Mouse (Mus musculus): ENCODE data around the gene Tm9sf4.

The Tm9sf4 gene

DNA sequence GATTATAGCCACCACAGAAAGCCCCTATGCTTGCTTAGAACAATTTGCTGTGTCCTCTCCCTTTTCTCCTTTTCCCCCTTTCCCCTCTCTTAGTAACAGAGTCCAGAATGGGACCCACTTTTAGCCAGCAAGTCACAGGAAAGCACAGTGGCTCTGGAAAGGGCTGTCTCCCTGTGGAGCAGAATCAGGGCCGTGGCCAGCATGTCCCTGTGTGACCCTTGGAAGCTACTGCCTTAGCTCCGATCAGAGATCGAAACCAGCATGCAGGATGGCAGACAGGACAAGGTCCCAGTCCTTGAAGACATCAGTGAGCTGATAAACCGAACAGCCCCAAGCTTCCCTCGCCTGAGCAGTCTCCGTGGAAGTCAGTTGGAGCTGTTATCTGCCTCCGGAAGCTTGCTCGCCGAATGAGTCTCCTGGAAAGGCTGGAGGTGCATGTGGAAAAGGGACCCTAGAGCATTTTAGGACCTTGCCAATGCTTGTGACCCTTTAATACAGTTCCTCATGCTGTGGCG, 56.8 kb downstream of the Tm9sf4 start:
- DNase-seq (ENCODE audit: low spot score in 2 of 2): no peak

DNA sequence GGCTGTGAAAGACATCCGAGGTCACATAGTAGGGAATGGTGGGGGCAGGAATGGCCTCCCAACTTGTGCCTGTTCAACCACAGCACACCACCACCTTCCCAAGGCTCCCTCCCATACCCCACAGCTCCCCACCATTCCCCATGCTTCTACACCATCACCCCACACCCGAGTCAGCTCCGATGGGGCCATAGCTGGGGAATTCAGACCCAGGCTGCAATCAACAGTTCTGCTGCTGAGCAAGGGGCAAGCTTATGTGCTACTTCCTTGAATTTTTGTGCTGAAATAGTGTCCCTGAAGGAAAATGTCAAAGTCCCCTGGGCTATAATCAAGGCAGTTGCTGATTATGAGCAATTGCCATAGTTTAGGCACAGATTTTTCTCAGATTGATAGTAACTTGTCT, 57.4 kb downstream of the Tm9sf4 start:
- DNase-seq (ENCODE audit: low spot score in 2 of 2): no peak

DNA sequence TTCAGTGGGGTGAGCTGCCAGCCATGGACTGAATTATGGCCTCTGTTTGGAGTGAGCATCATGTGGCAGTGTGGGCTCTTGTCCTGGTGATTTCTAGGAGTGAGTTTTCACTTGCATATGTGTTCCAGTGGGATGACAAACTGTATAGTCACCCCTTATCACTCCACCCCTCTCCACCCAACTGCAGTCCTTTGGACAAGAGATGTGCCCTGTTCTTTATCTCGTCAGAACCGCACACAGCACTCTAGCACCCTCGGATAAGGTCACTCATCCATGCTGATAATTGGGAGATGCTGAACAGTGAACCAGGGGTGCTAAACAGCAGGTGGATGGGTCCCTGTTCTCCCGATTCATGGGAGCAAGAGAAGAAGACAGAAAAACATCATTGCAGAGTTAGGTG, 60.5 kb downstream of the Tm9sf4 start:
- no peak for DNase-seq (ENCODE audit: low spot score in 2 of 2)

DNA sequence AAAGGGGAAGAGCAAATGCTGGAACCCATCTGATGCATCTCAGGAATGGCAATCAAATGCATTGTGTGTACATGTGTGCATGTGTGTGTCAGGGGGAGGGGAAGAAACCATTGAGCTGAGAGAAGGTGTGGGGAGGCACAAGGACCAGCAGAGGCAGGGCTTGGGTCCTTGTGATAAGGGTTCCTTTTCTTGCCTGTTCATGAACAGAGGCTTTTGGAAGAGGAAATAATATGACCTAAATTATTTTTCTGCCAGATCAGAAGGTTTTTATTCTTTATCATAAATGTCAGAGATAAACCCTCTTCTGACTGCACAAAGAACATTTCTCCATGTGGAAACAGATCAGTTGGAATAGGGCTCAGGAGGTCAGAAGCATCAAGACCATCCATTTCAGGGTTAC, 61.0 kb downstream of the Tm9sf4 start:
- DNase-seq (ENCODE audit: low spot score in 2 of 2): no peak

DNA sequence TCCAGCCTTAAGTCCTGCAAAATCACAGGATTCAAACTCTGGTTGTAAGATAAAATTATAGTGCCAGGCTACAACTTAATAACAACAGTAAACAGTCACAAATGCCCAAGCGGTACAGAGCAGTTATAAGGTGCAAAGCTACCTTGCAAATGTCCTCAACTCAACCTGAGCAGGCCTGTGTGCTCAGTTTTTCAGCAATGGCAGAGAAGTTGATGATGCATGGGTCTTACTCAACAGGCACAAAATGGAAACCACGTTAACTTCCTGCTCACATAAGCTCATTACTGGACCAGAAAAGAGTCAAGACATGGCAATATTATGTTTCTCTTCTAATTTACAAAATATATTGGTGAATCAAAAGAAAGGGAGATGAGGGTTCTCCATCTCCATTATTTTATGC, 61.5 kb downstream of the Tm9sf4 start:
- DNase-seq (ENCODE audit: low spot score in 2 of 2): no peak

DNA sequence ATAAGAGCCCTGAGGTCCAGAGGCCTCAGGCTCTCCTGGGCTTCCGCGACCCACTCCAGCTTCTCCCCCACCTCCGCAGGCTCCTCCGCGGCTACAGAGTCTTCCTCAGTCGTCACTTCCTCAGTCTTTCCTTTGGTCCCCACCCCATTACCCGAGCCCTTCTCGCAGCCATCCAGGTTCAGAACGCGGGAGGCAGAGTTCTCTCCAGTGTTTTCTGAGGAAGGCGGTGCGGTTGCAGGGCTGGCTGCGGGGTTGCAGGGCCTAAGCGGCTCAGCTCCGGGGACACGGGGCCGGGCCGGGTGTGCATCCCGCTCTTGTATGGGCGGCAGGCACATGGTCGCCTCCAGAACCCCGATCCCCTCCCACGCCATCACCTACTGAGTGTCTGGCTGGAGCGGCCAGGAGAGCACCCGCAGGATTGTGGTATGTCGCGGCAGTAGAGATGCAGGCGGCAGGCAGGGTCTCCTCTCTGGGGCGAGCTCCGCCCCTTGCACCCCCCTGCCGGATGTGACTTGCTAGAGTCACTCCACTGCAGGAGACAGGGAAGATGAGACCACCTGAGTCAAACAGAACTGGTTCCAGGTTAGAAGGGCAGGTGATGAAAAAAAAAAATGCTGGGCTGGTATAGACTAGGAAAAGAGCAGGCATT, 64.0 kb downstream of the Tm9sf4 start, which contains the start of gene Tspyl3:
Gene Tspyl3 (minus strand): TSS at position 496 of the 649 bp plus-strand sequence.
- peak; percentile 37 for DNase-seq (ENCODE audit: low spot score in 2 of 2)

DNA sequence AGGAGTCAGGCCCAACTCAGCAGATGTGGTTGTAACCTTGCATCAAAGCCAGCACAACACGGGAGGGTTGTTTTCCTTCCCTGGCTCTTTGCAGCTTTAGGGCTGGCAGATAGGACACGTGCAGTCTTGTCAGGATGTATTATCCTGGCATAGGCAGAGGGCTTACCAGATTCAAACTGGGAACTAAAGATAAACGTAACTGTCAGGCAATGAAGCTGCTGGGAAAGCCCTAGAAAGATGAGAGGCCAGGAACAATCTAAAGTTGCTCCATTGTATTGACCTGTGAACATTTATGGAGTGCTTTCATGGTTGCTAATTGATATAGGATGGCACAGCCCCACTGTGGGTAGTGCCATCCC, 64.5 kb downstream of the Tm9sf4 start:
- no peak for DNase-seq (ENCODE audit: low spot score in 2 of 2)

DNA sequence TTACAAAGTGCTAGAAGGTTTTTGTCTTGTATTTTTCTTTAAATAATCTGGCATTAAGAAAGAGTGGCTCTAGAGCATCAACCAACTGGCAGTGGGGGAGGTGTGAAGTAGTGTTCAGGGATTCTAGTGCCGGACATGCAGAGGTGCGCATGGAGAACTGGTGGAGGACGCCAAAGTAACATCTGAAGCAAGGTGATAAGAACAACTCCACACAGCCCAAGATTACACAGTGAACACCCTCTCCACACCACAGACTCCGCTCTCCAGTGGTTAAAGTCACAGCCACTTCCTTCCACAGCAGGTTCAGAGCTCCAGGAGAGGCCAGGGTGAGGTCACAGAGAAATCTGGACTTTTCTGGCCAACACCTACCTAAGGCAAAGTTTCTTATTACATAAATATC, 66.9 kb downstream of the Tm9sf4 start:
- no peak for DNase-seq (ENCODE audit: low spot score in 2 of 2)

DNA sequence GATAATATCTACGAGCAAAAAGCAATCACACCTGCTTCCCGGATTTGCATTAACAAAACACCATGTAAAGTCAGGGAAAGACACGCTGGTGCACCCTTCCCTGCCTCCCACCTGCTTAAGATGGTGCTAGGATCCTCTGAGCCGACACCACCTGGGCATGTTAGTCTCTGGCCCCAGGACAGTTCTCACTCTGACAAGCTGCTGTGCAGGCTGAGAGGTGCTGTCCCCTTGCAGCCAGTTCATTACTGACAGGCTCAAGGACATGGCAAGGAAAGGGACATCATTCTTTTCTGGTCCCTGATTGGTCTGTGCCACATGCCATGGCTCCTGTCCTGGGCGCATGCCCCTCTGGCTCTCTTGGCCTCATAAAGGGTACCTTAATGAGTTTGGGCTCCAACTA, 67.4 kb downstream of the Tm9sf4 start:
- DNase-seq (ENCODE audit: low spot score in 2 of 2): no peak

DNA sequence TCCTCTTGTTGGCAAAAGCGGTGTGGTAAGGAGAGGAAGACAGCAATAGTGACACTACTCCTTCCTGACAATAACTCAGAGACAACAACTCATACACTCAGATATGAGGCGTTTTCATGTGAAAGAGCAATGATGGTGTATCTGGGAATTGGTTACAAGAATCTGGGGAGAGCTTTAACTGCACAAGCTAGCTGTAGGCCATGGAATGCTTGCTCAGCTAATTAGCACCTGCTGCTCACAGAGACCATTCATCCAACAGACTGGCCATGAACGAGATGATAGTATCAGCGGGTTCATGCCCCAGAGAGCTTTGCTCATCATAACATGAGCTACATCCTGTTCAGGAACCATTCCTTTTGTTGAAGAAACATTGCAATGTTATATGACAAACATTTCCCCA, 76.1 kb downstream of the Tm9sf4 start:
- no peak for DNase-seq (ENCODE audit: low spot score in 2 of 2)

DNA sequence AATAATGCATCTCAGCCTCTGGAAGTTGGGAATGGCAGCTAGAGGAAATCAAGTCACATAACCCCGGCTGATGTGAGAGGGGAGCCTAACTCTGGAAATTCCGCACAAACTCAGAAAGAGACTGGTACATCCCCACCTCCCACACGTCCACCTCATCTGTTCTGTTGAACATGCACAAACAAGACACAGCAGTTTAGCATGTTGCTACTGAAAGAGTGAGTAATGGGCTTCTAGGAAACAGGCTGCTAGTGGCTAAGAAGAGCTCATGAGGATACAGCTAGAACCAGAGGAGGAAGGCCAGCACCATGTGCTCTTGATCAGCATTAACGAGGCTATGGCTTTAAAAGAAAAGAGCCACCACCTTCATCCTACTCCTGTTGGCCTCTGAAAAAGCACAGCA, 76.8 kb downstream of the Tm9sf4 start:
- no peak for DNase-seq (ENCODE audit: low spot score in 2 of 2)

DNA sequence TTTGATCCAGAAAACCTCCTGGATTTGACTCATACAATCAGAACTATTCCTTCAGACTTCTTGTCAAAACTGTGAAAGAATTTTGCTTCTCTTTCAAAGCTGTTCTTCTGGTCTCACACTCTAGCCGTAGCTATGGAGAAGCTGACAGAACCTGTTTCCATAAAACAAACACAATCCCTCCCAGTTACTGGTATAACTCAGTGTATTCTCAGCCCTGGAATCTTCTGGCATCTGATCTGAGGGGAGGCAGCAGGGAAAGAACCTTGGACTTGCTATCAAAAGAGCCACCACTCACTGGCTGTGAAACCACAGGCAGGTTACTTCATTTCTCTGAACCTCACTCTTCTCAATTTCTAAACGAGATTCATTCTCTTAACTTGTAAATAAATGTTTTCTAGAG, 77.3 kb downstream of the Tm9sf4 start:
- no peak for DNase-seq (ENCODE audit: low spot score in 2 of 2)

DNA sequence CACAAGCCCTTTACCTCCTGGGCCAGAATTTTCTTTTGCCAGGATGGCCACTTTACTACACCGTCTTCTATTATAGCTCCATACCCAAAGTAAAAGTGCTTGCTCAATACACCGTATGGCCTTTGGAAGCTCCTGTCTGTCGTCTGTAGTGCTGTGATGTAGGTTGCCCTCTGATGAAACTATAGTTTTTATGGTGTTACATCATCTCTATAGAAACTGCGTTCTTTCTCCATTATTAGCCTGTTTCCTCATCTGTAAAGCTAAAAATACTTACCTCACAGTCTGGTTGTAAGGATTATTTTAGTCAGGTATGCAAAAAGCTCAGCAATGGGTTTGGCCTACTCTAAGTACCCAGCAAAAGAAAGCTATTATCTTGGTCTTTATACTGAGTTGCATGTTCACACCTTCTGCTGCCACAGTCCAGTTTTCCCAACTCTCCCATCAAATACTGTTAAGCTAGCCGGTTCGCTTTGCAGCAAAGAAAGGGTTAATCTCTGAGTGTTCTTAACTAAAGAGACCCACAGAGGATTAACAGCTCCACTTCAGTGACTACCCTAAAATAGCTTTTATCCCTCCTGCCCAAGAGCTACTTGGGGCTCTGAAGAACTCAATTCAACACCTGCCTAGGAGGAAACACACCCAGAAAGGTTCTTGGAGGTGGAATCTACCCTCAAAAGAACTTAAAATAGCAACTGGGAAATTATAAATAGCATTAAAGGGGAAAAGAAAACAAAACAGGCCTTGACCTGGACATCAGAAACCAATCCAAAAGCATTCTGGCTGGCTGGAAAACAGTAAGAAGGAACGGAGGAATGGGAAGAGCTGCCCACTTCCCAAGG, 78.1 kb downstream of the Tm9sf4 start:
- no peak for DNase-seq (ENCODE audit: low spot score in 2 of 2)

DNA sequence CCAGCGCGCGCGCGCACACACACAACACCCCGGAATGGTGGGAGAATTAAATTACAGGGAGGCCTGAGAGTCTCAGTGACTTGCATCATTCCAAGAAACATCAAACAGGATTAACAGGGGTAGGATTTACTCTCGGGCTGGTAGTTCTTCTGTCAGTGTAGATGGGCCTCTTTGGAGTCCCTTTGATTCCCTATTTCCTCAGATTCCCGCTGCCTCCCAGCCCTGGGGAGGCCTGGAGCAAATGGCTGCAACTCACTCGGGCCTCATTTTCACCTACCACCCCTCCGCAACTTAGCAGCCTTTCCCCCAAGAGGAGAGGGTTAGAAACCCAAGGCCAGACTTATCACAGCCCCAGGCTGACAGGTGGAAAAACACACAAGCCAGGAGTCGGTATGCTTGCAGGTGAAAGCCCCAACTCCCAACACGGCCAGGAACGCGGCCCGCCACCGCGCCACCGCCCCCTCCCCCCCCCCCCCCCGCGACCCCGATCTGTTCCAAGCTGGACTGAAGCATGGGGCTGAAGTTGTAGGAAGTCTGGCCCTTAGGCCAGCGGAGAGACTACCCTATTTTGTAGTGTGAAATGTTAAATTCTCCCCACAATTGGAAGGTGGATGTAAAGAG, 78.9 kb downstream of the Tm9sf4 start:
- no peak for DNase-seq (ENCODE audit: low spot score in 2 of 2)

DNA sequence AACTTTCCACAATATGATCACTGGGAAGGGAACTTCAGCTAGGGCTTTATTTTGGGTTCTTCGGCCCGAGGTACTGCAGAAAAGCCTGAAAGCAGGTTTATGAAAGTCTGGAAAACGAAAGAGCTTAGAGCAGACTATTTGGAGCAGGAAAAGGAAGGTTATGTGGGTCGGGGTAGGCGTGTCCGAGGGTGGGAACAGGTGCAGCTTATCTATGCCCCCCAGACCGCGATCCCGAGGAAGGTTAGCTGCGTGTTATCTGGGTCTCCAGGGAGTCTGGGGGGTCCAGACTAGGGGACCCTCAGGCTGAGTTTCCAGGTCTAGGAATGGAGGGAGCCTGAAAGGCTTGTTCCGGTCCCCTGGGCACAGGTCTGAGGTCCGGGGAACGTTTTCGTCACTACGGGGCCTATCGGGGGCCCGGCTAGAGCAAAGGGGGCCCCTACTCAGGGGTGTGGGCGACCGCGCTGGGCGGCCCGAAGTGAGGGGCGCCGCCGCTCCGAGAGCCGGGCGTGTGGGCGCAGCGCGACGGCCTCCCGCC, 79.7 kb downstream of the Tm9sf4 start:
- DNase-seq (ENCODE audit: low spot score in 2 of 2): no peak

DNA sequence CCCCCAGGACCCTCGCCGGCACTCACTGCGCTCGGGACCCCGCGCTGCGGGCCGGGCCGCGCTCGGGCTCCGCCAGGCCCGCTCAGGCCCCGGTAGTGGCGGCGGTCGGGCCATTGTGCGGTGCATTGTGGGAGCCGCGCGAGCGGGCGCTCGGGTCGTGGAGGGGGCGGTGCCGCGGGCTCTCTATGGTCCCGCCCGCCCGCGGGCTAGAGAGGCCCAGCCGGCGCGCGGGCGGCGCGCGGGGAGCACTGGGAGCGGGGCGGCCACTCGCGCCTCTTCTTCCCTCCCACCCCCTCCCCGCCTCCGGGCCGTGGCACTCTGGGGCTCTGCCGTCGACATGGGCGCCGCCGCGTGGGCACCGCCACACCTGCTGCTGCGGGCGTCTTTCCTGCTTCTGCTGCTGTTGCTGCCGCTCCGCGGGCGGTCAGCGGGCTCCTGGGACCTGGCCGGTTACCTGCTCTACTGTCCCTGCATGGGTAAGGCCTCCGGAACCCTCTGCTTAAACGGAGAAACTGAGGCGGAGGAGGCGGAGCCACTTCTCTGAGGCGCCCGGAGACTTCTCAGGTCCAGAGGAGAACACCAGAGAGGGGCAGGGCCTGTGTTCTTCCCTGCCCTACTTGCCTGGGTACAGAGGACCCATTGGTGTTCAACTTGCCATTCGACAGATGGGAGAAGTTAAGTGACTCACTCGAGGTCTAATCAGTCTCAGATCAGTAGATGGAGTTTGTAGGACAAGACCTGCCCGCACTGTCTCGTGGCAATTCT, 80.3 kb downstream of the Tm9sf4 start, which contains the start of the genes Plagl2 and Pofut1:
Gene Plagl2 (minus strand): TSS at position 177 of the 765 bp plus-strand sequence.
Gene Pofut1 (plus strand): TSS at position 284 of the 765 bp plus-strand sequence.
- peak; percentile 57 to 77 for DNase-seq (ENCODE audit: low spot score in 2 of 2)

DNA sequence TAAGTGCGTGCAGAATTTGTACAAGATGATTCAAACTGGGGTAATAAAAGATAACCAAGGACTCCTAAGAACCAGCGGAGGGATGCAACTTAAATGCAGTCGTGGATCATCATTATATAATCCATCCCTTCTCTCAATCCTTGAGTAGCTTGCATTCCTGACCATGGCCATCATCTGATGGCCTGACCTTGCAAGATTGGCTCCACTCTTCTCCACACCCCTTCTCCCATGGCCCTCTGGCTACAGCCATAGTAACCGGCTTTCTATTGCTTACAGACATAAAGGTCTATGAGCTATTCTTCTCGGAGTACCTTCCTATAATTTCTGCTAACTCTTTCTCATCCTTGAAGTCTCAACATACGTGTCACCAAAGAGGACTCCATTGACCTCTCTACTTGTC, 81.1 kb downstream of the Tm9sf4 start:
- no peak for DNase-seq (ENCODE audit: low spot score in 2 of 2)

DNA sequence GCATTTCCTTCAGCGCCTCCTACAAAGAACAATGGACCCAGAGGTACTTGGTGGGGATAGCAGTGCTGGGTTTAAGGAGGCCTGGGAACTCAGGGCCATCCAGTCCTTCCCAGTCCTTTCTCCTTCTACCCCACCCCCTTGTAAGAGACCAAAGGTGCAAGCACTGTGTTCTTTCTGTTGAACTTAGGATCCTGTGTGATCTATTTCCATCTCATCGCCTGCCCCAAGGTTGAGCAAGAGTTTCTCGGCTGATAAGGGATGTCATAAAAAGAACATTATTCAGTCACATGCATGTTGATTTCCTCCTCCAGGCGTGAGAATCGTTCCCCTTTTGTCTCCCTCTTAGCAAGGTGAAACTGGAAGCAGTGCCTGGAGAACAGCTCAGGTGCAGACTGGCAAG, 88.6 kb downstream of the Tm9sf4 start:
- no peak for DNase-seq (ENCODE audit: low spot score in 2 of 2)

DNA sequence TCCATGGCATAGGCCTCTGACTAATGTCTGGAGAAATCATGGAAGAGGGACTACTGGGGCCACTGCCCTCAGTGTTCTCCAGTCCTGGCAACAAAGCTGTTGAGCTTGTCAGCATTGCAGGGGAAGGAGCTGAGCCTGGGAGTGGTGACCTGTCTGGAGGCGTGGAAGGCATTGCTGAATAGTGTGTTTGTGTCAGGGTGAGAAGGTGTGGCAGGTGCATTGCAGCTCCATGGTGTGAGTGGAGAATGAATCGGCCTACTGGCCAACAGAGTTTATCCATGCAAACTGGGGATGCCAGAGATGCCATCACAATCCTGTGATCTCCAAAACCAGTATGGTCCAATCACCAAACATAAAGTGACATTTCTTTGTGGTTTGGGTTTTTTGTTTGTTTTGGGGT, 95.5 kb downstream of the Tm9sf4 start:
- no peak for DNase-seq (ENCODE audit: low spot score in 2 of 2)

DNA sequence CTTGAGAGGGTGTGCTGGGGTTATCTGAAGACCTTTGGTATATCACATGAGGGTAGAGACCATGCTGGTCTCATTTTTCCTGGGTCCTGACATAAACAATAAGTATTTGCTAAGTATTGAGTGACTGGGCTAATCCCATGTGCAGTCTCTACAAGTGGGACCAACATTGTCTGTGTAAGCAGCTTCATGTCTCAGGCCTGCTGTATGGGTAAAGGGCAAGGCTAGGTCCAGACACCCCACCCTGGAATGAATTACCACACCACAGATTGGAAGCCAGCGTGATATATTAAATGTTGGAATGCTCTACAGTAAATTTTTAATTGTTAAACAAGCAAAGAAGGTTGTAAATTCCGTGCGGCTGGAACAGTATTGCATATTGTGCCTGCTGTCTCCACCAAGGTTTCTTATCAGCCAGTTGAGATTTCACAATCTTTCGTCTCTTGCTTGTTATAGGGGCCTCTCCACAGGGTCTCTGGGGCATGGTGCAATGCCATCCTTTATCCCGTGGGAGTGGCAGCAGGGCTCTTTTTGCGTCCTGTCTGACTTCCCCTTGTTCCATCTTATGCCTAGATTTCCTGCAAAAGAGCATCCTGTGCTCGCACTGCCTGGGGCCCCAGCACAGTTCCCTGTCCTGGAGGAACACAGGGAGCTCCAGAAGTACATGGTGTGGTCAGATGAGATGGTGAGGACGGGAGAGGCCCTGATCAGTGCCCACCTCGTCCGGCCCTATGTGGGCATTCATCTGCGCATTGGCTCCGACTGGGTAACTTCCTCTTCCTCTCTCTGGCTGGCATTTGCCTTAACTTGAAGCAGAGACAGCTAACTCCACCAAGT, 98.1 kb downstream of the Tm9sf4 start:
- DNase-seq (ENCODE audit: low spot score in 2 of 2): no peak
